Mouse (Mus musculus) T-cell, adult 2 months (primary cell): ENCODE results near the gene Hrh1.

Experiments used
- DNase-seq: peaks from one replicate; pipeline ENCODE4 v3.0.0; 2022; ENCODE audit warnings: low spot score

Hrh1 gene

GRCm38 (mm10) chr6:114406634-114407033 lies 8.9 kb downstream of the Hrh1 start:
- DNase-seq = no peak

DNA sequence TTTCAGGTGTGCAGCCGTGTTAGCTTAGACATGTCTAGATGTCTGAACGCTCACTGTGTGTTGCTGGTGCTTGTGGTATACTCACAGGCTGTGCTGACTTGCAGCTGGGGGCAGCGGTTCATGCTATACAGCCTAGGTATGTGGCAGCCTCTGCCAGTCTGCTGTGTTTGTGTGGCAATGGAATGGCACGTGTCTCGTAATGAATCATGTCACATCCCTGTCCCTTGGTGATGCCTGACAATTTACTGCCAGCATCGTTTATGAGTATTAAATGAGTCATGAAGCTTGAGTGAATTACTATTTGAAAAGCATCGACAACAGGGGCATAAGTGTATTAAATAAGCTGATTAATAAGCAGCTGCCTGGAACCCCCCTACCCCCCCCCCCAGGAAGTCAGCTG lies 9.3 kb downstream of the Hrh1 start:
- DNase-seq = no peak

DNA sequence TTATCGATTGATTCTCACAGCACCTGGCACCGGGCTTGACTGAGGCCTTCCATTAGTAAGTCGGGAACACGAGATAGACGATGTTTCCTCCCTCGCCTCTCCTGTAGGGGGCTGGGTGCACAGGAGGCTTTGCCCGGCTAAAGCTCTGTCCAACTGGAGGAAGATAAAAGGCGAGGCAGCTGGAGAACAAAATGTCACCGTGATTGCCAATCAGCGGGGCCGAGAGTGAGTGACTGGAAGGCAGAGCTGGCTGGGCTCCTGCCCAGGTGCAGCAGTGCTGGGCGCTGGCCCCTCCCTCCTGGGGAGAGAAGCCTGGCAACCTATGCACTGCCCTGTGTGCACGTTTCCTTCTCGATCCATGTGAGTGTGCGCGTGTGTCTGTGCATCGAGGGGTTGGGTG lies 10.5 kb downstream of the Hrh1 start:
- no peak for DNase-seq

- DNase-seq = peak; percentile 5
These were observed 14.2 kb downstream of the Hrh1 start for GRCm38 (mm10) chr6:114411913-114412312.

- no peak for DNase-seq
These were observed 16.8 kb downstream of the Hrh1 start for GRCm38 (mm10) chr6:114414510-114414909.

- no peak for DNase-seq
These were observed 20.3 kb downstream of the Hrh1 start for GRCm38 (mm10) chr6:114418037-114418436.

DNA sequence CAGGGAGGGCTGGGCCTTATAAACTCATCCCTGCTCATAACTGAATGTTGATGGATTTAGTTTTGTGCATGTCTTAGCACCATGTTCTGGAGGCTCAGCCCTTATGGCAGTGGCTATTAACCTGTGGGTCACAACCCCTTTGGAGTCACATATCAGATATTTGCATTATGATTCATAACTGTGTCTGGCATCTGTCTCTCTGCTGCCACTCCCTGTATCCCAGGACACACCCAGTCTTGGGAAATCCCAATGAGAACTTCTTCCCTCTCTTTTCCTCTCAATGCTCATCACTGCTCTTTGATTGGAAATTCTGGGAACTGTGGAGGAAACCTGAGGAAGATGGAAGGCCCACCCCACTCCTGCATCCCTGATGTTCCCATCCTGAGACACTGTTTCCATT lies 23.3 kb downstream of the Hrh1 start:
- DNase-seq = no peak

GRCm38 (mm10) chr6:114423051-114423676 lies 25.4 kb downstream of the Hrh1 start:
- no peak for DNase-seq

- DNase-seq = no peak
These were observed 27.6 kb downstream of the Hrh1 start for GRCm38 (mm10) chr6:114425343-114425742.

DNA sequence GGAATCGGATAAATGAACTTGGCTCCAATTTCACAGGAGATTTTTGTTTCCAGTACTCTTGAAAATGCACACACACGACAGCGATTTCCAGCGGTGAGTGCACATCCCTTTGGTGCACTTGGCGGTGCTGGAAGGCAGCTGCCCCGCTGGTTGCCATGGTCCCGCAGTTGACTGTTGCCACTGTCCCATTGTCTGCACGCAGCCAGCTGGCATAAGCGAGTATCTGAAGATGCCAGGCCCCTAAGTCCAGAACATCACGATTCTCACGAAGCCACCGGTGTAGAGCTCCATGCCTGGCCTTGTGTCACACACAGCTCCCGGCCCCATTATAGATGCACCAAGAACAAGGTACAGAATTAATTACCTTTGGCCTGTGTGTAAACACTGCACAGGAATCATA lies 29.9 kb downstream of the Hrh1 start:
- DNase-seq = no peak

DNA sequence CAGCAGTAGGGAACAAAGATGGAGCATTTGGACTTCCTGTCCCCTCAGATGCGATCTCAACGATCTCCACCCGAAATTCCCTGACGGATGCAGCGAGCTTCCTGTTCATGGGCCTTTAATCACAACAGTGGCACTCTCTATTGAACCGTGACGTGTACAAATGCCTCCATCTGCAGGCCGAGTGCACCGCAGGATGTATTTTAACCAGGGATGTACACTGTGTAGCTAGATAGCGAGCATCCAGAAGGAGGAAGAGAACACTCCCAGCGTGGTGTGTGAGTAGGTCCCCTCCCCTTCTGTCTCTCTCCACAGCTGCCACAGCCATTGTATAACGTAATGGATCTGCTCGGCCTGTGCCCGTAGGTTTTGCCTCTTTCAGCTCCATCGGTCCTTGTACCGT lies 31.1 kb downstream of the Hrh1 start:
- DNase-seq = no peak

DNA sequence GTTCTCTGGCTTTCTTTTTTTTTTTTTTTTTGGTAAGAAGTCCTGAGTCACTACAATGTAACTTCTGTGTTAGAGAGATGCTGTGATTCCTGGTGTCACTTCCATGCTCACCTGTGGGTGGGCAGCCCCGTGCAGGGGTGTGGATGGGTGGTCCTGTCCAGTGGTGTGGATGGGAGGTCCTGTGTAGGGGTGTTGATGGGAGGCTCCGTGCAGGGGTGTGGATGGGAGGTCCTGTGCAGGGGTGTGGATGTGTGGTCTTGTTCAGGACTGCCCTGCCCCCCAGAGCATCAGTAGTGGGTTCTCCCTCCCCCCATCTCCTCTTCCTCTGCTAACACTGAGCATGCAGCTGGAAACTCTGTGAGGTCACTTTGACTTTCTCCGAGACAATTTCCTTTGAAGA lies 34.9 kb downstream of the Hrh1 start:
- no peak for DNase-seq

- no peak for DNase-seq
These were observed 36.8 kb downstream of the Hrh1 start for GRCm38 (mm10) chr6:114434524-114434923.

- DNase-seq = no peak
These were observed 42.6 kb downstream of the Hrh1 start for GRCm38 (mm10) chr6:114440302-114440701.

DNA sequence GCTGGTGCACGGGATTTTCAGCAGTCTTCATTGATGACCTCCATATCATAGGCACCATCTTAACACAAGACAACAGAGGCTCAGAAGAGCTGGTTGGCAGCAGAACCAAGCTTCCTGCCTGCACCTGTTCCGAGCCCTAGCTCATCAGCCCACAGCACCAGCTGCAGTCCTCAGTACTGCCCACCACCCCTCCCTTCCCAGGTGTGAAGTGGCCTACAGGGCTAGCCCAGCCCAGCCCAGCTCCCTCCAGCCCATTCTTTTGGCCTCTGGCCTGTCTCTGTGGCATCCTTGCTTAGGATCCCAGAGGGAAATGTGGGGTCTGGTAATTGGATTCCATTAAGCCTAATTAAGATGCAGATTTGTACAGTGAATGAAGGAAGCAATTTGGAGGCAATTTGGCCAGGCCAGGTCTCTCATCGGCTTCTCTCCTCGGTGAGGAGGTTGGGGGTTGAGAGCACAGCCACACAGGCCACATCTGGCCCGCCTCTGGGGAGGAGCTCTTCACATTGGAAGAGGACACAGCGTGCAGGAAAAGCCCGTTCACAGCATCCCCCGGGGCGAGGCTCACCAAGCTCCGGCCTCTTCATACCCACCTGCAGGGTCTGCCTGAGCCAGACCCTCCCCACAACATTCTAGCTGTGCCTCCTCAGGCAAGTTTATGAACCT lies 43.2 kb downstream of the Hrh1 start:
- DNase-seq = no peak

- no peak for DNase-seq
These were observed 46.6 kb downstream of the Hrh1 start for GRCm38 (mm10) chr6:114444247-114444844.

- DNase-seq = peak; percentile 45
These were observed 47.2 kb downstream of the Hrh1 start for GRCm38 (mm10) chr6:114444976-114445375.

- no peak for DNase-seq
These were observed 51.2 kb downstream of the Hrh1 start for GRCm38 (mm10) chr6:114448888-114449287.

DNA sequence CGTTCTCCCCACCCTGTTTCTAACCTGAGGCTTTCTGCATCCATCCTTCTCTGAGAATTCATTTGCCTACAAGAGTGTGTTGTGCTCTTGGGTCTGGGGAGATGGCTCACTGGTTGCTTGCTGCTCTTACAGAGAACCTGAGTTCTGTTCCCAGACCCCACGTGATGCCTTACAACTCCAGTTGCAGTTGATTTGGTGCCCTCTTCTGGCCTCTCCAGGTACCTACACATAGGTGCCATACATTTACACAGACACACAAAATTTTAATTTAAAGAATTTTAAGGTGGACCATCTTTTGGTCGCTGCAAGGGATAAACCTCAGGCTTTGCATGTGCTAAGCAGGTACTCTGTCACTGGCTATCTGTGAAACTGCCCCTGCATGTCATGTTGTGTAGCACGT lies 57.5 kb downstream of the Hrh1 start:
- no peak for DNase-seq

DNA sequence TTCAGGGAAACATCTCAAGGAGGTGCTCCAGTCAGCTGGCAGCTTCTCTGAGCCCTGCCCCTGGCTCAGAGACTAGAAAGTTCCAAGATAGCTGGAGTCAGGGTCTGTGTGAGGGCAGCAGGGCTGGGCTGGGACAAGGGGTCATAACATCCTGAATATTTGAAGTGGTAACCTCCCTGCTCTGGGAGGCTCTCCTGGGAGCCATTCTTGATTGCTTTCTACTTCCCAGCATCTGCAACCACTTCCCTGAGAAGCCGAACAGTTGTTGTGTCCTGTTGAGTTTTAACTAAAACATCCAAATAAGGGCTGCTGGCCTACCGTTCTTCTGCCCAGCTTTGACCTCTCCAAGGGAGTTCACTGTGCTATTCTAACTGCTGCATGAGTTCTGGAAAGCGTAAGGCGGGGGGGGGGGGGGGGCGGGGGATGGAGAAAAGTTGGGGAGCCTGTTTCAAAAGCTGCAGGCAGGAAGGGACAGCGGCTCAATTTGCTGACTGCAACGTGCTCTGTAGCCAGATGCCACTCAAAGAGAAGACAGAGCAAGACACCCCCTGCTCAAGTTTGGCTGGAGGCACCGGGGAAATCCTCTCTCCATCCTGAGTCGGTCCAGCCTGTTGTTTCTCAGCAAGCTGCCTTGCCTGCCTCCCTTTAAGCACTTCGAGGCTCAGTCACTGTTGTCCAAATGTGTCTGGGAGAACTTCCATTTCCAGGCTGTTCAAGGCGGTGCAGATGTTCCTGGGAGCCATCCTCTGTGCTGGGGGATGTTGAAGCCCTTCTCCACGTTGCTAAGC lies 58.7 kb downstream of the Hrh1 start:
- DNase-seq = no peak

GRCm38 (mm10) chr6:114457299-114457698 lies 59.6 kb downstream of the Hrh1 start:
- DNase-seq = no peak

GRCm38 (mm10) chr6:114458191-114458590 lies 60.5 kb downstream of the Hrh1 start:
- peak; percentile 7 for DNase-seq

DNA sequence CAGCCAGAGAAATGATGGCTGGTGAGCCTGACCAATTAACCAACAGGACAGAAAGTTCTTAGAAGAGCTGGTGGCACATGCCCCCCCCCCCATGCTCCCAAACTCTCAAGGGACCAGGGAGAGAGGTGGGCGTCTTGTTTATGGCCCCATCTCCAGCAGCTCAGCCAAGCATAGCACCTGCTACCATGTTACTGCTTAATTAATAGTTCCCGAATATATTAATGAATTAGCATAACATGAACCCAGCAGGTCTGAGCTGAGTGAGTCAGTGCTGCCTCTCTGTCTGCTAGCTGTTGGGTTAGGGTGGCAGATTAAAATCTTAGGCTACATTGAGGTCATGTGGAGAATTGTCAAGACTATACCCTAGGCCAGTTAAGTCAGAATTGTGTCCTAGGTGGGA lies 62.2 kb downstream of the Hrh1 start:
- no peak for DNase-seq
